Mouse (Mus musculus): ENCODE data around the gene Coro2b. TPM values are rescaled to one million over a fixed set of nuclear protein-coding genes. Genes with fewer than 3 reads are reported as not detected.
A peak's percentile ranks its signal among the peaks of the same experiment; 100 is the strongest.

Coro2b gene
- total RNA-seq (2021) = 100 to 1,000 TPM; 142 to 155 TPM
- long read RNA-seq, experiment 1, transcript Coro2b-201 (12 exons, 3,610 nt) = major isoform, 11 of 36 reads
- long read RNA-seq, experiment 1, partial matches to known transcripts = 2 of 36 reads
- long read RNA-seq, experiment 1, other reads (novel, unspliced or antisense) = 23 of 36 reads
- long read RNA-seq, experiment 2, transcript Coro2b-201 (12 exons, 3,610 nt) = major isoform, 9 of 38 reads
- long read RNA-seq, experiment 2, partial matches to known transcripts = 6 of 38 reads
- long read RNA-seq, experiment 2, other reads (novel, unspliced or antisense) = 22 of 38 reads

DNA sequence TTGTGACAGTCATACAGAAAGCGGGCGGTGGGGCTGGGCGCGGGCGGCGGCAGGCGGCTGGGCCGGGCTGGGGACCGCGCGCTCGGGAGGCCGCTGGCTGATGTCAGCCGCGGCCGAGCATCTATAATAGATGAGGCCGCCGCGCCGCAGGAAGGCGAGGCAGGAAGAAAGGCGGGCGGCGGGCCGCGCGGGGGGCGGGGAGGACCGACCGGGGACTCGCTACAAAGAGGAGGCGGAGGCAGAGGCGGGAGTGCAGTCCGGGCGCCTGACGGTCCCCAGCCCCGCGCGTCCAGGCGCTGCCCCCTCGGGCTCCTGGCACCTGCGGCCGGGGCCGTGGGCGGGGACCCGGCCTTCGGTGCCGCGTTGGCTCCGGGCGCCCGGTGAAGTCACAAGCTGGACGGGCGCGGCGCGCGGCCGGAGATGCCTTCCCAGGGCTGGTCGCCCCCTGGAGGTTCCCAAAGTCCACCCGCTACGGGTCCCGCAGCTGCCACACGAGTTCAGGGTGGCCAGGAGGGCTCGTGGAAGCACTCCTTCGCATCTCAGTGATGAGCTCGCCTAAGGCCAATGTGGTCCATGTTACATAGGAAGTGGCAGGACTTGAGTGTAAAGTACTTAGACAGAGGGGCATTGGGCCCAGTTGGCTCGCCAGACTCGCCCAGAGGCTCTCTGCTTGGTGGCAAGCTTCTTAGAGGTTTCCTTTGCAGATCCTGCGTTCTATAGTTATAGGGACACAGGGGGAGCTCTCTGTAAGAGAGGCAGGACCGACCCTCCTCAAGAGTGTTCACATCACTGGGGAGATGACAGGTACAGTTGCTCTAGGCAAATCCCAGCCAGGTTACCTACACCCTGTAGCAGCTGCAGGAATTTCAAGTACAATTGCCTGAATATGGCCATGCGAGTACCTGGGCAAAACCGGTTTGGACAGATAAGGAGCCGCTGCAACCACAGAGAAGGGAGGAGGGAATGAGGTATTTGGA is at the start of gene Coro2b:
Gene Coro2b (minus strand): TSS at position 390 of the 977 bp plus-strand sequence.
- DNase-seq (ENCODE audit: low spot score in 2 of 2) = peak; percentile 47 to 71
- intact Hi-C loops (cut with DNase I) = loop anchor here (5.0 kb wide), 1 partner anchor 45 kb away; no protein-coding TSS in a partner anchor

DNA sequence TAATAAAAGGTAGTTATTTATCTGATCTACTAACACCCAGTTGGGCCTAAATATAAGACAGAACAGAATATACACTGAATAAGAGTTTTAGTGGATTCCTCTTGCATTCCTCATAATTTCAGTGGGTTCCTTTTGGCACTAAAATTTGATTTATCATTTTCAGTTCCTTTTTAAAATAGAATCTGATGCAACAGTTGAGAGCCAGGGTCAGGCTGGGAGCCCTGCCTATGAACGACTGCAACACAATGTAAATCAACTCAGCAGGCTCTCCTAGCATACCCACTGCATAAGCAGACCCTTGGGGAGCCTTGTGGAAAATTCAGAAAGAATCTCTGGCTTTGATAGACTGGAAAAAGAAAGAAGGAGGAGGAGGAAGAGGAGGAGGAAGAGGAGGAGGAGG is 40.7 kb upstream of the Coro2b start:
- intact Hi-C loops (cut with DNase I) = no loop called here
- no peak for DNase-seq (ENCODE audit: low spot score in 2 of 2)

- no peak for DNase-seq (ENCODE audit: low spot score in 2 of 2)
- intact Hi-C loops (cut with DNase I) = no loop called here
Observed at GRCm38 (mm10) chr9:62569121-62569520, 32.3 kb upstream of the Coro2b start.

- intact Hi-C loops (cut with DNase I) = no loop called here
Observed at GRCm38 (mm10) chr9:62567818-62568217, 31.0 kb upstream of the Coro2b start.

DNA sequence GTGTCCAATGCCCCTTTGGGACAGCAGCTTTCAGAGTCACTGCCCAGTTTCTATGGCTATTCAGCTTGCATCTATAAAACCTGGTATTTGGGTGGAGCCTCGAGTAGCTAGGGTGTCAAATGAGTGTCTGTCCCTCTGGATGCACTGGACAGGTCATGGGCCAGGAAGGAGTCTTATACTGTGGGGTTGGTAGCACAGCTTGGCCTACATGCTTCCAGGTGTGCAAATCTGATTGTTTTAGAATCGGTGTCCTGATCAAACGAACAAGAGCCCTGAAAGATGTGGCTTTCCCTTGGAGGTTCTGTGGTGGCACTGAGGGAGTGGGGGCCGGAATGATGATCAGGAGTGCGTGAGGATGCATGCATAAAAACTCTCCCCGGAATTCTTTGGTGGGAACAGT is 25.4 kb upstream of the Coro2b start:
- no peak for DNase-seq (ENCODE audit: low spot score in 2 of 2)
- intact Hi-C loops (cut with DNase I) = no loop called here

More at GRCm38 (mm10) chr9:62567818-62568217, 31.0 kb upstream of the Coro2b start:
- no peak for DNase-seq (ENCODE audit: low spot score in 2 of 2)

DNA sequence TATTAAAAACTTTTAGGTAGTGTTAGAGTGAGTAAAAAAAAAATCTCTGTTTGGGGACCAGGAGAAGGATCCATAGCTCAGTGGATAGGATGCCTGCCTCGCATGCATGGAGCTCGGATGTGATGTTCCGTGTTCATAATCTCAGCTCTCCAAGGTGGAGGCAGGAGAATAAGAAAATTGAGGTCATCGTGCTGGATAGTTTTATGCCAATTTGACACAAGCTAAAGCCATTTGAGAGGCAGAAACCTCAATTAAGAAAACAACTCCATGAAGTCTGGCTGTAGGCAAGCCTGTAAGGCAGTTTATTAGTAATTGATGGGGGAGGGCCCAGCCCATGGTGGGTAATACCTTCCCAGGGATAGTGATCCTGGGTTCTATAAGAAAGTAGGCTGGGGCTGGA is 23.6 kb upstream of the Coro2b start:
- intact Hi-C loops (cut with DNase I) = no loop called here
- DNase-seq (ENCODE audit: low spot score in 2 of 2) = no peak

DNA sequence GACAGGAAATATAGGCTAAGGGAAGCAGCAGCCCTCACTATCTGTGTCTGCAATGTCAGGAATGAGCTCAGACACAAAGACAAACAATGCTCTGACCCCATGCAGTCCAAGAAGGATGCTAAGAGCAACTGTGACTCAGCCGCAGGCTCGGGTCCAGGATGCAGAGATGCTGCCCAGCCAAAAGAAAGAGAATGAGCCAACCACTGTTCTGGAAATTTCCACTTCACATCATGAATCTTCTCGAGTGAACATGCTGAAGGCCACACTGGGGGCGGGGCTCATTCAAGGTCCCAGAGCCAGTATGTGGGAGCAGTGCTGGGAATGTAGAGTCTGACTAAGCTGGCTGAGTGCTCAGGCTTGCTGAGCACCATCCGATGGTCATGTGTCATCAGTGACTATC is 23.2 kb upstream of the Coro2b start:
- intact Hi-C loops (cut with DNase I) = no loop called here
- peak; percentile 37 to 70 for DNase-seq (ENCODE audit: low spot score in 2 of 2)

- no peak for DNase-seq (ENCODE audit: low spot score in 2 of 2)
- intact Hi-C loops (cut with DNase I) = no loop called here
Observed at GRCm38 (mm10) chr9:62559446-62559845, 22.6 kb upstream of the Coro2b start.

DNA sequence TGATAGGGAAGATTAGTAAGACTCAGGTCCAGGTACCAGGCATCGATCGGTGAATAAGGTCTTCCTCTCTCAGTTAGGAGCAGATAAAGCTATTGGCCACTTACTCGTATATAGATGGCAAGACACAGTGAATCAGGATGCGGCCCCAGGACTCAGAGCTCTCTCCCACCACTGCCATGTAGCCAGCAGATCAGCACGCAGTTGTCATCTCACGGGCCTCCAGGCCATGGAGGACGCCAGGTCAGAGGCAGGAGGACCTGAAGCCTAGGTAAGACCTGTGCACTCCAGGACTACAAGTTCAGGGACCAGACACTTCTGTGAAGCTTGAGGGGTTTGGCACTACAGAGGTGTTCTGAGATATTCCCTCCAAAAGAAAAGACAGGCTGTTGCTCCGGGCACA is 21.2 kb upstream of the Coro2b start:
- intact Hi-C loops (cut with DNase I) = no loop called here
- DNase-seq (ENCODE audit: low spot score in 2 of 2) = no peak

DNA sequence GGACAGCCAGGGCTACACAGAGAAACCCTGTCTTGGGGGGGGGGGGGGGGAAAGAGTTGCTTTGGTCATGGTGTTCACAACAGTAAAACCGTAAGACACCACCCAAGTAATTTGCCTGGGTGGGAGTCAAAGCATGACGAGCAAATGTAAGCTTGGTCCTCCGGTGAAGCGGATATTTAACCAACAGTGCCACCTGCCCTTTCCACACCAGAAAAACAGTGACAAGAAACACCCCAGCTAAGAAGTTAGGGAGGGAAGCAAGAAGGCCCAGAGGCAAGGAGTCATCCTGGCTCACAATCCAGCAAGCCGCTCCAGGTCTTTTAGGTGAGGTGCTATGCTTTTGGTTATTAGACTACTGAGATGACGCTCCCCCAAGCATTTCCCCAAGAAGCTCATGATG is 19.9 kb upstream of the Coro2b start:
- no peak for DNase-seq (ENCODE audit: low spot score in 2 of 2)
- intact Hi-C loops (cut with DNase I) = no loop called here

DNA sequence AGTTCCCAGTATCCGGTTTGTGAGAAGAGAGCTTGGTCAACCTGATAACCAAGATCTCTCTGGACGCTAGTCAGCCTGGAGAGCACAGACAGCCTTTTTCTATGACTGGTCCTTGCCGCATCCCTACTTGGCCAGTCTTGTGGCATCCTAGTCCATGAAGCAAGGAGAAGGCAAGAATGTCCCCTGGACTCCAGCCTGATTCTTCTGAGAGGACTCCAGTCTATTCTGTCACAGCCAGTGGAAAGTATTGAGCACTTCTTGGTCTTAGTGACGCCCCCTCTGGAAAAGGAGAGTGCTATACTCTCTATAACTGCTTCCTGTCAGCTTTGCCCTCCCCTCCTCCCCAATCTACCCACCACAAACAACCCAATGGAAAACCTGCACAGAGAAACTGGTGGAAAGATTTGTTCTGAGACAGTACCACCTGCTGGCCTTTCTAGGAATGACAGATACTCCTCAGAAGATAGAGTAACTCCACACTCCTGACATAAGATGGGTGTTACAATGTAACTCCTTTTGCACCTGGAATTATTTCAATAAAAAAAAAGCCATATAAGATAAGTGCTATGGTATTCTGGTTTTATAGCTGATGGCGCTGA is 18.5 kb upstream of the Coro2b start:
- intact Hi-C loops (cut with DNase I) = no loop called here
- DNase-seq (ENCODE audit: low spot score in 2 of 2) = peak; percentile 86 to 93

GRCm38 (mm10) chr9:62554606-62555005 is 17.8 kb upstream of the Coro2b start:
- DNase-seq (ENCODE audit: low spot score in 2 of 2) = peak; percentile 75 to 89
- intact Hi-C loops (cut with DNase I) = loop anchor here (5.0 kb wide), 1 partner anchor 223 kb away; no protein-coding TSS in a partner anchor

DNA sequence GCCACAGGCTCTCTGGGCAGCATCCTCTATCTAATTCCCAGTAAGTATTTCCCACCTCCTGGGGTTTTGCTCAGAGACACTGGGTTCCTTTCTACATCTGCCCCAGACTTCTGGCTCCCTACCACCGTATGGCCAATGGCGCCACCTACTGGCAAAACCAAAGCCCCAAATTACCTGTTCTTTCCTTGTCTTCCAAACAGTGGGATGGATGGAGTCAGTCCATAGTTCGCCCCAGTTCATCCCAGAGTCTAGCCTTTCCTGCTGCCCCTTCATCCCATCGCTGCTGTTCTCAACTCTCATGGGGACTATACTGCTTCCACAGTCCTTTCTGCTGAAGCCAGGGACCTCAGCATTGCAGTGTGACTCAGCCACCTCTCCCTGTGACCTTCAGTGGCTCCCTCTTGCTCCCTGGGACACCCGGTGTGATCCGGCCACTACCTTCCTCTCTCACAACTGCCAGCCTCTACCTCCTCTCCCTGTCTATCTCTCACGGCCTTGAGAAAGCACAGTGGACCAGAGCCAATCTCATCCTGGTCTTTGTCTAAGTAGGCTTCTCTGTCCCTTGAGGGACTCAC is 16.6 kb upstream of the Coro2b start:
- intact Hi-C loops (cut with DNase I) = loop anchor here (2.0 to 5.0 kb wide), 2 partner anchors 224 to 267 kb away; no protein-coding TSS in a partner anchor
- DNase-seq (ENCODE audit: low spot score in 2 of 2) = peak; percentile 63 to 77

GRCm38 (mm10) chr9:62551531-62551930 is 14.7 kb upstream of the Coro2b start:
- intact Hi-C loops (cut with DNase I) = loop anchor here (2.0 to 5.0 kb wide), 3 partner anchors 209 to 257 kb away; no protein-coding TSS in a partner anchor
- no peak for DNase-seq (ENCODE audit: low spot score in 2 of 2)

GRCm38 (mm10) chr9:62550661-62551093 is 13.8 kb upstream of the Coro2b start:
- intact Hi-C loops (cut with DNase I) = loop anchor here (1.0 to 5.0 kb wide), 4 partner anchors 80 to 256 kb away; no protein-coding TSS in a partner anchor
- DNase-seq (ENCODE audit: low spot score in 2 of 2) = no peak

DNA sequence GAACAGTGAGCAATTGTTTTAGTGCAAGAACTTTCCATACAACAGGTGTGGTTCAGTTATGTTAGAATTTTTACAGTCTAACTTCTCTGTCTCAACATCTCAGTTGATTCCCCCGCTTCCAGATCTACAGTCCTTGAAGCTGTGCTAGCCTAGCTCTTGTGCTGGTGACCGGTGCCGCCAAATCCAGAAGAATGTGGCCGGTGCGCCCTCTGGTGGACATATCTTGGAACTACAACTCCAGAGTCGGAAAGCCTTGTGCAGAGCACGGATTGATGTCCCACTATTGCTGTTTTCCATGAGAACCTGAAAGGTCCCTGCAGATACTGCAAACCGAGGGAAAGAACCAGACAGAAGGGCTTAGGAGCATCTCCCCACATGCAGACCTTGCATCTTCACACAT is 13.0 kb upstream of the Coro2b start:
- intact Hi-C loops (cut with DNase I) = loop anchor here (1.0 to 5.0 kb wide), 4 partner anchors 80 to 255 kb away; no protein-coding TSS in a partner anchor
- DNase-seq (ENCODE audit: low spot score in 2 of 2) = peak; percentile 96 to 98

DNA sequence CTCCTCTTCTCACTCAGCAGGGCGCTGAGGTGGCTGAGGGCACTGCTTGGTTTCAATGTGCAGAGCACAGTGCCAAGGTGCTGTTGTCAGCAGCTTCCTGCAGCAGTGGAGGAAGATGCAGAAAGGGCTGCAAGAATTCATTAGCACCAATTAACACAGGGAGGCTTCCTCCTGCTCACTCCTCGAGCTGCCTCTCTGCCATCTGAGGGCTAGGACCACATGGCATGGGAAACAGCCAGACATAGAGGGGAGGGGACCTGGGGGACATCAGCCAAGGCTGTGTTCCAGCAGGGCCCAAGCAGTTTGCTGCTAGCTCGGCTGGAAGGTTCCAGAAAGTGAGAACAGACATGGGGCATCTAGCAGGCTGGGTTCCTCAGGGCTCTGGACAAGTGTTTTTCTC is 10.6 kb upstream of the Coro2b start:
- peak in 1 of 2 experiments; percentile 7 for DNase-seq (ENCODE audit: low spot score in 2 of 2)
- intact Hi-C loops (cut with DNase I) = no loop called here

- intact Hi-C loops (cut with DNase I) = no loop called here
- peak; percentile 67 to 85 for DNase-seq (ENCODE audit: low spot score in 2 of 2)
Observed at GRCm38 (mm10) chr9:62544856-62545255, 8.0 kb upstream of the Coro2b start.

DNA sequence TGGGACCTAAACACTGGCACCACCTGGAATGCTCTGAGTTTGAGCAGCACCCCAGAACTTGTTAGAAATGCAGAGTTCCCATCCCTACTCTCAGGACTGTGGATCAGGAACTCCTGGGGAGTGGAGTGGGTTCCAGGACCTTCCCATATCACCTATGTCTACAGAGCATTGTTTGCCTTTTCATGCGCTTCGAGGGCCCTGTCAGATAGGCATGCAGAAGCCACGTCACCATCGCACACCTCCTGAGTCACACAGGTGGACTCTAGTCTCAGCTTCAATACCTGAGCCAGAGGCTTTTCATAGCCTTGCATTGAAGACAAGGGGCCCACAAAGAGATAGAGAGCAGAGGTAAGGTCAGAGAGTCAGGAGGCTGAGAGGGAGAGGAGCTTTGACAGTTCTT is 7.0 kb upstream of the Coro2b start:
- intact Hi-C loops (cut with DNase I) = no loop called here
- DNase-seq (ENCODE audit: low spot score in 2 of 2) = no peak

All from left cerebral cortex, postnatal 14 days (tissue).